Mouse (Mus musculus) lung, postnatal 10 days (tissue): Measurements from ENCODE around the gene Zfp207.
"Not testable (repeated sequence)": the region's sequence is repeated elsewhere in the genome, so short reads cannot be mapped to it uniquely, and the experiment has no call there.

Experiments
- DNase-seq: peaks from one replicate; pipeline ENCODE4 v3.0.0; 2021

The Zfp207 gene

DNA sequence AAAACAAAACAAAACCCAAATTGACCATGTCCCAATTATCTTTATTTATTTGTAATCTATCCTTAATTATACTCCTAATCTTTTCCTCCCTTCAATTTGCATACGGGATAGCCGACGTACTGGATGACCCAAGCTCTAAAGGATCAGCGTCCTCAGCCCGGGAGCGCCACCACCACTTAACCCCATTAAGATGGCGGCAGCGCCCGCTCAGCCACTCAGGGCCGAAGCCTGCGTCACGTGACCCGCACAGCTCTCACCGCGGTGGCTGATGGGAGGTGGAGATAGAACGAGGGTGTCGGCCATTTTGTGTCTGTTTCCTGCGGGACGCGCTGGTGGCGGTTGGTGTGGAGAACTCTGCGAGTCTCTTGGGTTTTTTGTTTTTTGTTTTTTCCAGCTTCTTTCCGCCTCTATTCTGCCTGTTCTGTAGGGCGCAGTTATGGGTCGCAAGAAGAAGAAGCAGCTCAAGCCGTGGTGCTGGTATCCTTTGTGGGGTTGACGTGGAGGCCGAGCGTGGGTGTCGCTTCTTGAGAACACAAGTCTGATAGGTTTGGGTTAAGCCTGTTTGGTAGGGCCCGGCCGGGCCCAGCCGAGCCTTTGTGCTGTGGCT, at the start of gene Zfp207:
Zfp207 (plus strand) TSS at position 261 of the 607 bp plus-strand sequence.
- peak; percentile 99 for DNase-seq

DNA sequence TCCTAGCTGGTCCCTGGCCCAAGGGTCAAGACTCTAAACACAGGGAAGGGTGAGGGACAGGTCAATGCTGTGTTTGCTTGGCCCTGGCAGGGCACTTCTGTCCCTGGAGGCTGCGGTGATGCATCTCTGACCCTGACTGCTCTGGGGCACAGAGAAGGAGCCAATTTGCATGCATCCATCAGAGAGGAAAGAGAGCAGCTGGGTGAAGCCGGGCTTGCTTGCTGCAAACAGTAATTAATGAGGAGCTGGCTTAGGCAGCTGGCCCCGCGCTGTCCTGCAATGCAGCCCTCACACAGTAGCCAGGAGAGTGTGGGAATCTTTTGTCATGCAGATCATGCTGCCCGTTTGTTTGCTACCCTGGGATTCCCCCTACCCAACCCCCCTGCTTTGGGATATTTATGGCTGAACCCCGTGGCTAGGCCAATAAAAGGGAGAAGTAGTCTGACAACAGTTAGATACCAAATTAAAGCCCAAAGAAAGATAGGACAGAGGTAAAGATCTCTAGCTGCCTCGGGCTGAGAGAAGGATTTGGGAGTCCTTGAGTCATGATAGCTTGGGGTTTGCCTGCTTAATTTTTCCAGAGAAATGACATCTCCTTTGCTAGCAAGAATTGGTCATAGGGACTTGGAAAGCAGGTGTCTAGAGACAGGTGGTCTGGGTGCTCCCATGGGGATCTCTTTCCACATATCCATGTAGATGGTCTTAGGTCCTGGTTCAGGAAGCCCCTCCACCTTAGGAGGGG, 47.3 kb upstream of the Zfp207 start:
- no peak for DNase-seq

DNA sequence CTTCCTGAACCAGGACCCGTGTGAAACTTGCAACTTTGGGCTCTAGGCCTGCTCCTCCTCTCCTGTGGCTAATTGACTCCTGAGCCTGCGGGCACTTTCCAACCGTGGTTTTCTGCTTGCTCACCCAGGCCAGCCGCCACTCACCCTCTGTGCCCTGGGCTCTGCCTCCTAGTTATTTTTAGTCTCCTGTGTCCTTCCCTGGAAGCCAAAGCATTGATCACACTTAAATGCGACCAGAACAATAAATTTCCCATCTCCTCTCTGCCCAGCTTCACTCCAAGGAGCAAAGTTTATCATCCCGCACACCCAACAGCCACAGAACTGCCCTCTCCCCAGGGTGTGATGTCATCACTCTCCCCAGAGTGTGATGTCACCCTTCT, 46.7 kb upstream of the Zfp207 start:
- no peak for DNase-seq

DNA sequence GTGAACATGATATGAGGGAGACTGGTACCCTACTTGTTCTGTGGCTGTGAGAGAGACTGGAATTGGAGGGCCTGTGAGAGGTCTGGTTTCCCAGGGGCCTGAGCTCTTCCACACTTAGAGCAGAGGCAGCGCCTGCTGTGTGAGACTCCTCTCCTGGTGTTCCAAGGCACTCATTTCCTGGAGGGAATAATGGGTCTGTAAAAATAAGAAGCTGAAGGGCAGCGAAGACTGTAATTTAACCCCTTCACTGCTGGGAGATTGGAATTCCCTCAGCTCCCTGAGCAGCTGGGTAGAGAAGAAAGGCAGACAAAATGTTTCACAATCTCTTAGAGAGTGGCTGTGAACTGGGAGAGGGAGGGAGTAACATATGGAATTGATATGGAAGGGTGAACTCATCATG, 40.6 kb upstream of the Zfp207 start:
- DNase-seq: no peak

DNA sequence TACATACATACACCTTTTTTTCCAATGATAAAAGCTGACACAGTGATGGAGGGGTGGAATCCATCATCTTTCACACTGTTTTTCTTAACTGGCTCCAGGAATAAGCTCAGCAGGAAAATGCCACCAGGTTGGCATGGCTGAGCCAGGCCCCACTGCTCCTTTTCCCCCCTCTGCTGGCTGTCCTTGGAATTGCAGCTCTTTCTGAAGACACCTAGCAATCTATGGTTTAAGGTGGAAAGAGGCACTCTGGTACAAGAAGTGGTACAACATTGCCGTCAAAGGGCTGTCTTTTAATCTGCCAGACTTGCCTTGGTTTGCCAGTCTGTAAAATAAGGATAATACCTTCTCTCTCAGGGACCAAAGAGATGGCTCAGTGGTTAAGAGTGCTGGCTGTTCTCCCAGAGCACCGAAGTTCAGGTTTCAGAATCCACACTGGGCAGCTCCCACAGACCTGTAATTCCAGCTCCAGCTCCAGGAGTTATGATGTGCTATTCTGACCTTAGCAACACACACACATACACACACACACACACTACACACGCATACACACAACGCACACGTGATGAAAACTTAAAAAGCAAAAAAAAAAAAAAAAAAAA, 31.1 kb upstream of the Zfp207 start:
- peak; percentile 86 for DNase-seq

DNA sequence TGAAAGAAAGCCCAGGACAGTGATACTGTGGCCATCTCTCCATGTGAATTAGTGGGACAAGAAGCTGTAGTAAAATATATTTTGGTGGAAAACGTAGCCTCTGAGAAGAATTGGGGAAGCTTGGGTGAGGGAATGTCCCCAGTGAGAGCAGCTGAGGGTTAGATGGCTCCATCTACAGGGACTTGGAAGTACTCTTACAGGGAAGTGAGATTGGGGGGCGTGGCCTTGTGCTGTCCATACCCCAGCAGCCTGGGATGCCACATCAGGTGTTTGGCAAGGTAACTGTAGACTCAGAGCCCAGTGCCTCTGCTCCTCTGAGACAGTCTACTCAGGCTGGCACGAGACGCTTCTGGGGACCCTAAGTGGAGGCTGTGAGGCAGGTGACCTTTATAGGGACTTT, 28.2 kb upstream of the Zfp207 start:
- DNase-seq: peak; percentile 17

DNA sequence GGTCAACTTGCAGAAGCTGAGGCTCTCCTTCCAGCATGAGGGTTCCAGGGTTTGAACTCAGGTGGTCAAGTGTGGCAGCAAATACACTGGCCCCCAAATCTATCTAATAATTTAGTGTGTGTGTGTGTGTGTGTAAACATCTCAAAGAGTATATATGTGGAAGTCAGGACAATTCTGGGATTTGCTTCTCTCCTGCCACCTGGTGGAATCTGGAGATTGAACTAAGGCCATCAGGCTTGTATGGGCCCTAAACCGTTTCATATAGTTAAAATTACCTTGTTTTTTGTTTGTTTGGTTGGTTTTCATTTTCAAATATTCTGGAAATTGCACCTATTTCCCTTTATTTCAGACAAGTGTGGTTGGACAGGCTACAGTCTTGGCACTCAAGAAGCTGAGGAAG, 14.1 kb upstream of the Zfp207 start:
- DNase-seq: no peak

DNA sequence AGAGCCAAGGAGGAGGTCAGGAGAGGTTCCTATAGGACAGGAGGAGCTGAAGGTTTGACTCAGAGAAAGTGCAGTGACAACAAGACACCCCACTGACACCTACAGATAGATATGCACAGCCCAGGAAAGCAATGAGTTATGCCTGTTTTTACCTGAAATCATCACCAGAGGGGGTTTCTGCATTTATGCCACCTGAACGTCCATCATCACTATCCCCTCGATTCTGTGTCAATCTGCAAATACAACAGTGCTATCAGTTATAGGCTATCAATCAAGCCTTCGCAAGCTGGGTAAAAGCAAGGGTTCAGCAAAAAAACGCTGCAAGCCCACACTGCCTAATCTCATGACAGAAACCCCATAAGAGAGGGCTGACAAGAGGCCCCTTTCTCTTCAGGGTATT, 6.4 kb upstream of the Zfp207 start:
- no peak for DNase-seq

DNA sequence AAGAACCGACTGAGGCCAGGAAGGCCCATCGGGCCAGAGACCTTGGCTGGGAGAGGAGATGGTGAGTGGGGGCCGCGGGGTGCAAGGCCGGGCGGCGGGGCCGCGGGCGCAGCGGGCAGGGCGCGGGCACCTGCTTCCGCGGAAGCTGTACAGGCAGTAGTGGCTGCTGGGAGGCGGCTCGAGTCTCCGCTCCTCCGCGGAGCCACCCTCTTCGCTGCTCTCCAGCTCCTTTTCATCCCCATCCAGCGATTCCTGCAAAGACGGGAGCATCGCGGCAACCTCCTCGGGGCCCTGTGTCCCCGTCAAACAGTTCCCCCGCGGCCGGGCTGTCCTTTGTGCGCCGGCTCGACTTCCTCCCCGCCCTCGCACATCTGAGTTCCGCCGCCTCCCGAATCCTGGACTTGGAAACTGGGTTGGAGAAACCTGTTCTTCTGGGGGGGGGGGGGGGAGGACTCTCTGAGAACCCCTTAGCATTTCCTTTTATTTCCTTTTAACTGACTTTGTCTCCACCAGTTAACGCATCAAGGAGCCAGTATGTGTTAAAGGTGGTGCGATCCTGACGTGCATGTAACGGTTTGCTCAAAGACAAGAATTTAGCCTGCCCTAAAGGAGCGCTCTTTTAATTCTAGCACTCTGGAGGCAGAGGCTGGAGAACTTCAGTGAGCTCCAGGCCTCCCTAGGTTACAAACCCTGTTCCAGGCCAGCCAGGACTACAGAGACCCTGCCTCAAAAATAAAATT, 5.2 kb upstream of the Zfp207 start, which contains the start of gene 5730455P16Rik:
5730455P16Rik (minus strand) TSS at position 323 of the 740 bp plus-strand sequence.
- DNase-seq: peak; percentile 91

DNA sequence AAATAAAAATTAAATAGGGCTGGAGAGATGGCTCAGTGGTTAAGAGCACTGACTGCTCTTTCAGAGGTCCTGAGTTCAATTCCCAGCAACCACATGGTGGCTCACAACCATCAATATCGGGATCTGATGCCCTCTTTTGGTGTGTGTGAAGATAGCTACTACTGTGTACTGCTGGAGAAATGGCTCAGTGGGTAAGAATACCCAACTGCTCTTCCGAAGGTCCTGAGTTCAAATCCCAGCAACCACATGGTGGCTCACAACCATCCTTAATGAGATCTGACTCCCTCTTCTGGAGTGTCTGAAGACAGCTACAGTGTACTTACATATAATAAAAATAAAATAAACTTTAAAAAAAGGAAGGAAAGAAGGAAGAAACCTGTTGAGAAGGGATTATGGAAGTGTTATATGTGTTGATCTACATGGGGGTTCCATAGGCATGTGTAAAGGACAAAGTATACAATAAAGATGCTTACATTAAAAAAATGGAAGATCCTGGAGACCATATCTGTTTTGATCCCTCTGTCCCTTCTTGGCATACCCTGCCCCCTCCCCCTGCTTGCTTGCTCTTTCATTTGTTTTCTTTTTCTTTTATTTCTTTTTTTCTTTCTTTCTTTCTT, 4.5 kb upstream of the Zfp207 start:
- DNase-seq: not testable (repeated sequence)

DNA sequence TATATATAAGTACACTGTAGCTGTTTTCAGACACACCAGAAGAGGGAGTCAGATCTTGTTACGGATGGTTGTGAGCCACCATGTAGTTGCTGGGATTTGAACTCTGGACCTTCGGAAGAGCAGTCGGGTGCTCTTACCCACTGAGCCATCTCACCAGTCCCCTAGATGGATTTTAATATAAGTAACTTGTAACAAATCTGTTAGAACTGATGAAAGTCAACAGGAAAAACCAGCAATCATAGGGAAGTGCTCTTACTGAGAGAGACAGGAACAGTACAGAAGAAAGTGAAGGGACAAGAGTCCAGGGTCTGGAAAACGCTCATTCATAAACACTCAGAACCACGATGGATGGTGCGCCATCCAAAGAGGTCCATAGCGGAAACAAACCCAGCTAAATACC, 3.9 kb upstream of the Zfp207 start:
- DNase-seq: not testable (repeated sequence)

DNA sequence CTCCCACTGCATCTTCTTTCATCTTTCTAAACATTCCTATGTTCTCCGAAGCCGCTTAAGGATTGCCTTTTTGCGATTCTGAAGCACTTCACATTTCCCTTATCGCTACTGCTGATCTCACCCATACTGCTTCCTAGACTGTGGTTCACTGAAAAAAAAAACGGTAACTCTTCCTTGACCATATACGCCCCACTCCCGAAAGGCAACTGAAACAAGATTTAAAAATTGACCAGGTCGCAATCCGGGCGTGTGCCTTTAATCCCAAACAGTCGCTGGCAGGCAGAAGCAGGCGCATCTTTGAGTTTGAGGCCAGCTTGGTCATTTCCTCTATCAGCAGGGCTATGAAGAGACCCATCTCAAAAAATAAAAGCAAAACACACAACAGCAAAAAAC, 457 bp upstream of the Zfp207 start:
- DNase-seq: peak; percentile 33

DNA sequence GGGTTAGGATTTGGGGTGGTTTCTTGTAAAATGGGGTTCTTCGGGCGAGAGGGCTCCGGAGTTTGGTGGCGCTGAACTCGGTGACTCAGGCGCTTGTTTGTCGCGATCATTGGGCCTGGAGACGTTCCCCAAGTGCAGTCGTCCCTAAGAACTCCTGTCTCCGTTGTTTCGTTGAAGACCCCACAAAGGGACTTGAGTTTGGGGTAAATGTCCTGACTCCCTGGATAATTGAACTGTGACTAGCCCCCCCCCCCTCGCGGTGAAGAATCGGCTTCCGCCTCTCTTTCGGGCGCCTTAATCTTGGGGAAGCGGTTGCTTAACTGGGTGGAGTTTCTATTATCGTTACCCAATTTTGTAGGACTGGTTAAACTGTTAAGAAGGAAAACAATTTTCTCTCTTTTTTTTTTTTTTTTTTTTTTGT, 557 bp downstream of the Zfp207 start:
- peak; percentile 31 for DNase-seq

DNA sequence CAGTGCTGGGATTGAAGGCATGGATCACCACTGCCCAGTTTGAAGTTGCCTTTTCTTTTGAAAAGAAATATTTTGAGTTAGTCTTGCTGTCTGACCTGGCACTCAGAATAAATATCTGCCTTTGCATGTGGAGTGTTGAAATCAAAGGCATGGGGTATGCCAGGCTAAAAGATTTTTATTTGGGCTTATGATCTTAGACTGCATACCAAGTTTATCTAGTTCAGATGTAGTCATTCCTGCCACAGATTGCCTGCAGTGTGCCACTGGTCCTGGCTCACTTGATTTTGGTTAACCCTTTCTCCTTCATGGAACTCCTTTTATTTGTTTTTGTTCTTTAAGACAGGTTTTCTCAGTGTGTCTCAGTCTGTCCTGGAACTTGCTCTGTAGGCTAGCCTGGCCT, 1.4 kb downstream of the Zfp207 start:
- DNase-seq: no peak

DNA sequence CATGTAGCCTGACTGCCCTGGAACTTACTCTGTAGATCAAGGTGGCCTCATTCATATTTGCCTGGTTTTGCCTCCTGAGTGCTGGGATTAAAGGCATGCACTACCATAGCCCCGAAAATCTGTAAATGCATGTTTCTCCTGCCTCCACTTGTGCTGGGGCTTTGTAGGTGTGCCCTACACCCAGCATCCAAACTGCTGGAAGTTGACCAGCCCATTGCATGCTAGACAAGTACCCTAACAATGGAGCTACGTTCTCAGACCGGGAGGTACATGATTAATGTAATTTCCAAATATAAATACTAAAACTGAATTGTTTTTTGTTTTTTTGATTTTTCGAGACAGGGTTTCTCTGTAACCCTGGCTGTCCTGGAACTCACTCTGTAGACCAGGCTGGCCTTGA, 2.0 kb downstream of the Zfp207 start:
- DNase-seq: no peak

DNA sequence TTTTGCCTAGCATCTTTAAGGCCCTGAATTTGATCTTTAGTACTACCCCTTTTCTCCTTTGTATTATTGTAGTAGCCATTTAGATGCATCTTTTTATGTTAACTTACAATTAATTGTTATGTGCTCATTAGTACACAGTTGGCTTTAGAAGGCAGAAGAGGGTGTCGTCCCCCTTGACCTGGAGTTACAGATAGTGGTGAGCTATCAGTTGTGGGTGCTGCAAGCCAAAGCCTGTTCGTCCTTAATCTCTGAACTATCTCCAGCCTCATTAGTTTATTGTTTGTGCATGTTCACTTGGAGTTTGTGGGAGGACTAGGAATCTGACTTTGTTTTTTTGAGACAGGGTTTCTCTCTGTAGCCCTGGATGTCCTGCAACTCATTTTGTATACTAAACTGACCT, 3.7 kb downstream of the Zfp207 start:
- DNase-seq: no peak

DNA sequence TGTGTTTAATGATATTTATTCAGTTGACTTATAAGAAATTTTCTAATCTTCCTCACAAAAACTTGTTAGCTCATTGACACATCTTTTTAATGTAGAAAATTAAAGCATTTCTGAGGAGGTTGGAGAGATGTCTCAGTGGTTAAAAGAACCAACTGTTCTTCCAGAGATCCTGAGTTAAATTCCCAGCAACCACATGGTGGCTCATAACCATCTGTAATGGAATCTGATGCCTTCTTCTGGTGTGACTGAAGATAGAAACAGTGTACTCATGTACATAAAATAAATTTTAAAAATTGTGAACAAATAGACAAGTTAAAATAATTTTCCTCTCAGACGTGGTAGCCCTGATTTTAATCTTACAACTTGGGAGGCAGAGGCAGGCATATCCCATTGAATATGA, 6.8 kb downstream of the Zfp207 start:
- no peak for DNase-seq

DNA sequence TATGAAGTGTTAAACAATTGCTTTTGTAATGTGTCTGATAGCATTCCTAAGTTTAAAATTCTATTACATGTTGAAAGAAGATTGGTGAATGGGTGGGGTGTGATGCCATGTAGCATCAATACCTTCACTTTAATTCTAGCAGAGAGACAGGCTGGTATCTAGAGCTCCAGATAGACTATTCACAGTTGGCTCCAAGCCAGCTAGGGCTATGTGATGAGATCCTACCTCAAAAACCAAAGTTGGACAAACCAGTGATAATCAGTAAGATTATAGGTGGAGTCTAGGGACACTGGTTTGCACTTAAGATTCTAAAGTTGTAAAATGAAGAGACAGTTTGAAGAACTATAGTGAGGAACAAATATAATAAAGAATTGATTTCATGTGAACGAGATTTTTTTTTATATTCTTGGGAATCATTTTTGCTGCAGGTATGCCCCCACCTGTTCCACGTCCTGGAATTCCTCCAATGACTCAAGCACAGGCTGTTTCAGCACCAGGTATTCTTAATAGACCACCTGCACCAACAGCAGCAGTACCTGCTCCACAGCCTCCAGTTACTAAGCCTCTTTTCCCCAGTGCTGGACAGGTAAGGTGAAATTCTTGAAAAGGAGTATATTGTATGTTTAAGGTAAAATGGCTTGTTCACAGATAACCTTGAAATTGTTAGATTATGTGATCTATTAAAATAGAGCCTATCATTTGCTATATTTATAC, 8.5 kb downstream of the Zfp207 start:
- DNase-seq: no peak

DNA sequence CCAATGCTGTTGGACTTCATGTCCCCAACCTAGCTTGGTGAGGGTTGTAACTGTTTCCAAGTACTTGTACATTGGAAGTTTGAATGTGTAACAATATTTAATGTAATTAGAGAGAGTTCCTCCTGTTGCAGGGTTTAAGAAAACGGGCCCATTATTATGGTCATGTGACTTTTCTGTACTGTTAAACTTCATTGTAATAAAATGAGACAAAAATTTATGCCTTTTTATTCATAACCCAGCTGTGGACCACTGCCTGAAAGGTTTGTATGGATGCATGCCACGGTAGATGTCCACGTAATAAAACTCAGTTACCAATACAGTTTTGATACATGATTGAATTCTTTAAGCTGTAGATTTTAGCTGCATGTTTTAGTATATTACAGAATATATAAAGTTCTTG, 12.9 kb downstream of the Zfp207 start:
- no peak for DNase-seq

DNA sequence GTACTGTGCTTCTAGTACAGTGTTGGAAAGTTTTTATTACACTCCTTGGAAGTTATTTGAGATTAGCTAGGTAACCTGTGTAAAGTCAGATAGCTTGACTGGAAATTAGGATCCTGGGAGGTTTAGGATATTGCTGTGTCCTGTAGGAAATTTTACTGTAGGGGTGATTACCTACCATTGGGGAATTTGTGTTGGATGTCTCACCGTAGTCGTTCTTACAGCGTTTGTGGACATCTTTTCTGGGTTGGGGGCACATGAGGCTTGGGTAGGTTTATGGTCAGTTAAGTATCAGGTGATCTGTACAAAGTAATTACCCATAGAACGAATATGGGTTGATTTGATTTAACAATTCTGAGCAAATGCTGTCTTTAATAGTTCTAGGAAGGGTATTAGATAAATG, 13.5 kb downstream of the Zfp207 start:
- no peak for DNase-seq

DNA sequence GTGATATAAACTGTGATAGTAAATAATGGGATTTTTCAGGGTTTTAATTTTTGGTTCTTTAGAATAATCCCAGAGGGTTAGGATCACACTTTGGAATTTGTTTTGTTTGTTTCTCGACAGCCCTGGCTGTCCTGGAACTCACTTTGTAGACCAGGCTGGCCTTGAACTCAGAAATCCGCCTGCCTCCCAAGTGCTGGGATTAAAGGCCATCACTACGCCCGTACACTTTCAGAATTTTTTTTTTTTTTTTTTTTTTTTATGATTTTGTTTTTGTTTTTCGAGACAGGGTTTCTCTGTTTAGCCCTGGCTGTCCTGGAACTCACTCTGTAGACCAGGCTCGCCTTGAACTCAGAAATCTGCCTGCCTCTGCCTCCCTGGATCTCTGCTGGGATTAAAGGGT, 24.8 kb downstream of the Zfp207 start:
- DNase-seq: not testable (repeated sequence)

DNA sequence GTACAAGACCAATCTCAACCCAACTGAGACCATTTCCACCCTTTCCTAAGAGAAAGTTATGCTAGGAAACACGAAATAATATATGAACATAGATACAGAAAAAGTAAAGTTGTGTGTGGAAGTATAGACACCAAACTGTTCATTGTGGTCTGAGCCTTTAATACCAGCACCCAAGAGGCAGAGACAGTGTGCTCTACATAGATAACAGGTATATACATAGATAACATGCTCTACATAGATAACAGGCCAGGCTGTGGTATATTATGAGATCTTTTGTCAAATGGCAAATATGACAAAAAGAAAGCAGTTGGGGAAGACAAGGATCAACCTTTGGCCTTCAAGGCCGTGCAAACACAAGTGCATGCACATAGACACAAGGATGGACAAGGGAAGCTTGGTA, 27.3 kb downstream of the Zfp207 start:
- DNase-seq: no peak

DNA sequence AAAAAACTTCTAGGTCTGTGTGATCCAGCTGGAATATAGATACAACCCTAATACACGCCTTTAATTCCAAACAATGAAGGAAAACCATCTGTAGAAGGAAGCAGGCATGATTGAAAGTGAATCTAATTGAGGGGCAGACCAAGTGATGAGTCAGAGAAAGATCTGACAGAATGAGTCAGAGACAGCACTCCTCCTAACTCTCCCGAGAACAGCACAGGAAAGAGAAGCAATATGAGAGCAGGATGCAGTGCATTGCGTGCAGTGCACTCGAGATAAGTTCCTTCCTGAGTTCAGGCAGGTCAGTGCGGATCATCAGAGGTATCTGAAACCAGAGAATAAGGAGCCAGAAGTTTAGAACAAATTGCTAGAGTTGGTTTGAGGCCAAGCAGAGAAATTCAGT, 34.0 kb downstream of the Zfp207 start:
- no peak for DNase-seq
